Mouse (Mus musculus) c-Kit-positive CD71-positive TER-119-positive erythroid progenitor cells, embryonic 14.5 days (primary cell): Measurements from ENCODE around the gene Ckap4.

Experiments used
- DNase-seq: peaks from one replicate; pipeline ENCODE4 v3.0.0-alpha.2; 2013; ENCODE audit warnings: low spot score

Ckap4 gene

DNA sequence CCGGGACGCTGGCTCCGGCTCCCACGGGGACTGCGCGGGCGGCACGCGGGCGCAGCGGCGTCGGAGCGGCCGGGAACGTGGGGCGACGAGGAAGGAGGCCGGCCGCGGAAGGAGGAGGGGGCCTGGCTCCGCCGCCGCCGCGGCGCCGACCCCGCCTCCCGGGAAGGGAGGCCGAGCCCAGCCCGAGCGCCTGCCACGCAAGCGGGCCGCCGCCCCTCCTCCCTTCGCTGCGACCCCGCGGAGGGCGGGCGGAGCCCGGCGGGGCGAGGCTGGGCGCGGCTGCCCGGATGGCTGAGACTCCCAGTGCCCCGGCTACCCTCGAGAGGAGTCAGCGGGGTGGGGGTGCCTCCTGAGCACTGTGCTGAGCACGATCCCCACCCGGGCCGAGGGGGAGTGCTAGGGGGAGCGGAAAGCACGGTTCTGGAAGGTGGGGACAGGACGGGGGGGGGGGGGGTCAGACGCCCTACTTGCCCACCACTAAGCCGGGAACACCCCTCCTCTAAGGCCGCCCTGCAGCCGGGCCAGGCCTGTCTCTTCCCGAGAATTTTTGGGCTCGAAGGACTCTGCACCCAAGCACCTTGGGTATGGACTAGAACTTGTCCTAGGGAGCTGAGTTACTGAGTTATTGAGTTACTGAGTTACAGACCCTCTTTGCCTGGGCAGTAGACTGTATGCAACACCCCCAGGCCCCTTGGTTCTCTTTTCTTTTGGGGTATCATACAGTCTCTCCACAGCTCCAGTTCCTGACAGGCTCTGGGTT is at the start of gene Ckap4:
Gene Ckap4, minus strand, starts transcription at position 151 of the 760 bp plus-strand sequence.
- no peak for DNase-seq

GRCm38 (mm10) chr10:84582236-84582635 is 48.4 kb upstream of the Ckap4 start:
- DNase-seq, result no peak

GRCm38 (mm10) chr10:84581191-84581590 is 47.3 kb upstream of the Ckap4 start:
- DNase-seq, result no peak

GRCm38 (mm10) chr10:84579527-84579926 is 45.7 kb upstream of the Ckap4 start:
- peak; percentile 12 for DNase-seq

DNA sequence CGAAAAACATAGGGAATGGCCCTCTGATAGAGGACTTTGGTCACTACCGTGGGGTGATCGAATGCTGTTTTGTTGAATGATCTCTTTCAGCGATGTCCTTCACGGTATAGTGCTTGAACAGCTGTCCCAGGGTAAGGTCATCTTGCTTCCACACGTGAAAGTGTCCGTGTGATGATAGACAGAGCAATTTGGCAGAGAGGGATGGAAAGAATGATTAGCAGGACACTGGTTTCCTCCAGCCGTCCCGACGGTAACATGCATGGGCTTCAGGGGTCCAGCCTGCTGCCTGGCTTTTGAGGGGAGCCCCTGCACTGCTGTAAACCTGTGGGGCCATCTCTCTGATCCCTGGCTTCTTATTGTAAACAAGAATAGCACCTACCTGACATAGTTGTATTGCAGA is 44.9 kb upstream of the Ckap4 start:
- no peak for DNase-seq

DNA sequence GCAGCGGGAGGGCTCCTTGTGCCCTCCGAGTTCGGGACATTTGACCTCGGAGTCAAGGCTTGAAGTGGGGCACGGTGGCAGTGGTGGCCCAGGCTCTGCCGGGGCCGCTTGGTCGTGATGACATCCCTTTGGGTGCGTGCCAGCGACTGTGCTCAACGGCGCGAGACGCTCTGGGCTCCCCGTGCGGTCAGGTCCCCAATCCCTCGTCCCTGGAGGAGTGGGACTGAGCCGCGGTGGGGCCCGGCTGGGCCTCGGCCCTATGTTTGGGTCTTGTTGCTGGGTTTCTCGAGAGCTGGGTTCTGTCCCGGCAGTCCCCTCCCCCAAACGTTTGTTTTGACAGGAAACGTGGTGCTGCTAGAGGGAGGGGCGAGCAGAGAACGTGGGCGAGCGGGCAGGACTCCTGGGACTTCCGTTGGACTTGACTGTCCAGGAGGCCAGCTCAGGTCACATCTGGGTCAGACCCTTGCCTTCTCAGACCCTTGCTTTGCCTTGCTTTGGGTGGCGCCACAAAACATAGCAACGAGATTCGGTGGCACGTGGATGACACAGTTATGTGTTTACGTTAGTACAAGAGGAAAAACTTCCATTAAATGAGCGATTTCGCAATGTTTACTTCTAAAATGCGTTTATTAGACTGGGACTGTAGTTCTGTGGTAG is 43.3 kb upstream of the Ckap4 start:
- DNase-seq, result peak; percentile 32

DNA sequence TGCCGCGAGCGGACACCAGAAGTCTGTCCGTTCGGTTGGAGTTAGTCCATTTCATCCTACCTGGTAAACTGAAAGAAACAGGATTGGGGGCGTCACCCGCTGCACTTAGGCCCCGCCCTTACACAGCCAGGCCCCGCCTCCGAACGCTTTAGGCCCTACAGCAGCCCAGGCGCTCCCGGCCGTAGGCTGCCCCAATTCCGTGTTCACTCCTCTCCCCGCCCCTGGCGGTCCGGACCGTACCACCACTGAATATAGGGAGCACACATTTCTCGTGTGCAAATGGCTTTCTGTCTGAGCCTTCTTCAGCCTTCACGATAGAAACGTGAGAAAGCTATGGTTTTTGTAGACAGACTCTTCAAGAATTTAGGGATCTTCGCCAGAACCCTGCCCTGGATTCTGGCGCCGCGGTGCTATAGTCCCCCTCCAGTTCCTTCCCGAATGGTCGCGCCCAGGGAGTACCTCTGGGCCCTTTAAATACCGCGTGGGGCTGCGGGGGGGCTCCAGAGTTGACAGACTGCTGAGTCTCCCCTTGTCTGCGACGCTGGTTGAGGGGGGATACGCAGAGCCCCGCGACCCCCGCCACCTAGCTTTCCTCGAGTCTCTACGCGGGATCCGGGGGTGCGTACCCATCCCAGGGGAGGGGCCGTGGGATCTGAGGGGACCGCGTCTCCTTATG is 42.7 kb upstream of the Ckap4 start, which contains the start of gene Tcp11l2:
Gene Tcp11l2, plus strand, starts transcription at position 232 of the 676 bp plus-strand sequence.
- DNase-seq, result peak; percentile 93

DNA sequence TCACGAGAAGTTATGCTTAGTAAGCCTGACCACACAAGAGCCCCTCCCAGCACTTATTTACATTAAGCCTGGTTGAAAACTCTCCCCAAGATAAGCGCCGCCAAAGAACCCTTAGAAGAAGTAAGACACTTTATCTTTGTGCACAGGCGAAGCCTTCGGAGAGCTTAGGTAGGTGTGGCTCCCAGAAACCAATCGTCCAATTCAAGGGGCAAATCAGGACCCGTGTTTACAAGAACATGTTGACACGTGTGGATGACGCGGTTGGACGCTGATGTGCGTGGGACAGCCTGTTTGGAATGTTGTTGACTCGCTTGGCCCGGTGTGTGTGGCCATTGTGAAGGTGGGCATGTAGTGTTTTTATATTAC is 42.1 kb upstream of the Ckap4 start:
- peak; percentile 93 for DNase-seq

- no peak for DNase-seq
These were observed 40.0 kb upstream of the Ckap4 start for GRCm38 (mm10) chr10:84573671-84574420.

GRCm38 (mm10) chr10:84571052-84571639 is 37.3 kb upstream of the Ckap4 start:
- DNase-seq, result no peak

DNA sequence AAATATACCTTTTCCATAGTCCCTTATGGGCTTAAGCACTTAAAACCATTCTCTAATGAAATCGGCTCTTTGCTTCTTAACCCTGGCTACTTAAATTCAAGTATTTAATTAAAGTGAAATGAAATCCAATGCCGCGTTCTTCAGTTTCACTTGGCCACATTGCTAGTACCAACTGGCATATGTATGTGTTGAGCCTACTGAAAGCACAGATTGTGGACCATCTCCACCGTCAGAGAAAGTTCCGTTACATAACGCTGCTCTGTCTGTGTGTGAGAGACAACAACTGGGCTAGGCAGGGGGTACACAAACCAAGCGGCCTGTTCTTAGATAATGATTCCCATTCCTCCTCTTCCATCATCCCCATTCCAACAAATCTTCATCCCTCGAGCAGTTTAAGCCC is 30.6 kb upstream of the Ckap4 start:
- DNase-seq, result no peak

- no peak for DNase-seq
These were observed 29.0 kb upstream of the Ckap4 start for GRCm38 (mm10) chr10:84562567-84563554.

GRCm38 (mm10) chr10:84562121-84562520 is 28.3 kb upstream of the Ckap4 start:
- DNase-seq, result no peak

DNA sequence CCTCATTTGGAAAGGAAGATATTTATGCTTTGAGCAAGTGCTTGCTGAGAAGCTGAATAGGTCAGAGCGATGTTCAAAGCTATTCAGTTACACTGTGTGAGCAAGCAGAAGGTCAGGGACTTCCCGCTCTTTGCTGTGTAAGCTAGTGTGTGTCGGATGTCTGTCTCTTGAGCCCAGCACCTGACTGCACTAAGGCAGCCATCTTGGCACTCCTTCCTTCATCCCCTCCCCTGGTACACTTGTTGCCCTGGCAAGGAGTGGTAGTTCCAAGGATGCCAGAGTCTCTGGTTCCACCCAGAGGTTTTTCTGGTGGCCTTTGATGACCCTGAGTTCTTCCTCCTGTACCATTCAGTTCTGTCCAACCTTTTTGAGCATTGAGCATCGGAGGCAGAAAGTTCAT is 26.1 kb upstream of the Ckap4 start:
- no peak for DNase-seq

DNA sequence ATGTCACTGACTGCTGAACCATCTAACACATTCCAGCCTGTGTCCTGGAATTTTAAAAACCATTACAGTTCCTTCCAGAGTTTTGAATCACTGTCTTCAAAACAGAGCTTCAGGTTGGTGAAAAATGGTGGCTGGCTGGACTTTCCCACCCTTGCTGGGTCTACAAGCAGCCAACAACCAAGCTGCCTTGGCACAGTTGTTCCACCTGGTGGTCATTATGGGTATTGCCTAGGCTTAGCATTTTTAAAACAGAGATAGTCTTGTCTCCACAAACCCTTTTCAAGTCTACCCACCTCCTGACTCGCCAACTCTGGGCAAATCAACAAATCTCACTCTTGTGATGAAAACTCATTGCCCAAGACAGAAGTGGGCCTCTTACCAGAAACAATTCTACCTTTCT is 24.6 kb upstream of the Ckap4 start:
- DNase-seq, result peak; percentile 16

DNA sequence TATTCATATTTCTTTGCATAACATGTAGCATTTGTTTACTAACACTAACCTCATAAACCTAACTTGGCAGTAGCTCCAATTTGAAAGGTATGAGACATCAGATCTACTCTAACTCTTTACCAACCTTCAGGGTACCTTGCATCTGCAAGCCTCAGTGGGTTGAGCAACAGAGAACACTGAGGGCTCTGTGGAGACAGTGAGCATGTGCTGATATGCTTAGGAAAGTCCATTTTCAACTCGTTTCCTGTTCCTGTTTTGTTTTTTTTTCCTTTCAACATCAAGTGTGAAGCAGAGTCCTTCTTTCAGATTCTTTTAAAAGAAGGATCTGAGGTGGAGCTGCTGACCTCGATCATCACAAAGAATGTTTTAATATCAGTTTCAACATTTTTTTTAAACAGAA is 22.3 kb upstream of the Ckap4 start:
- no peak for DNase-seq

DNA sequence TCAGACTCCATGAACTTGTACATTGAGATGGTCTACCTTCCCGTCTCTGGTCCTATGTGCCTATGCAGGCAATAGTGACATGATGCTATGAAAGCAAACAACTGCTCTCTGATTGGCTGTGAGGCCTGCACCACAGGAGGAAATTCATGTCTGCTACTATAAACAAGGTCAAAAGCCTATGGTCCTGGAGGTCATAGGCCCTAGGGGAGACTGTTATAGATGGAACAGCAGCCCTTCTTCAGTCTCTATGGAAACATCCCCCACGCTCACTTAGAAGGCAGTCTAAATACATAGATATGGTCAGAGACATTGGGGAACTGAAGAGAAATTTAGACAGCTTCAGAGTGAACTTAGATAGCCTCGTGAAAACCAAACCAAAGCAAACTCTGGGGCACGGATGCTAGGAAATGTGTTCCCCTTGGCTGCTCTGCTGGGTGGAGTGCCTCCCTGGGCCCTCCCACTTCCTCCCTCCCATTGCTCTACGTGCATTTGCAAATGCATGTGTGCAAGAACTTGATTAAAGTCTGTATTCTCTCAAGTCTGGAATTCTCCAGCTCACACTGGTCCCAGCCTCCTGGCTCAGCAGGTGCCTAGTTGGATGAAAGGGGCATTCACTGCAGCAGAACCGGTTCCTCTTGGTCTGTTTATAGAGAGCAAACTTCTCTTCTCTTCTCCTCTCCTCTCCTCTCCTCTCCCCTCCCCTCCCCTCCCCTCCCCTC is 20.6 kb upstream of the Ckap4 start:
- DNase-seq, result no peak

DNA sequence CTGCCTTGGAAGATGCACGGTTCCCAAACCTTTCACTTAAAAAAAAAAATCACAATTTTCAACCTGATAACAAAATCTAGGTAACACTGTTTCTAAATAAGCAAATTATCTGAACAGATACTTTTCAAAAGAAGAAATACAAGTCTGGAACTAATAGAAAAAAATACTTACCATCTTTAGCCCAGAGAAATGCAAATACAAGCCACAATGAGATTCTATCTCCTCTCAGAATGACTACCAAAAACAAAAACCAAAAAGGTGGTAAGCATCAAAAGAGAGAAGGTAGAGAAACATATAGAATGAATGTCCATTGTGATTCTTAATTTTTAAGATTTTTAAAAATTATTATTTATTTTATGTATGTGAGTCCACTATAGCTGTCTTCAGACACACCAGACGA is 18.6 kb upstream of the Ckap4 start:
- DNase-seq, result no peak

- DNase-seq, result no peak
These were observed 18.0 kb upstream of the Ckap4 start for GRCm38 (mm10) chr10:84551846-84552245.

- DNase-seq, result no peak
These were observed 16.0 kb upstream of the Ckap4 start for GRCm38 (mm10) chr10:84549920-84550293.
